Mouse (Mus musculus): ENCODE results near the gene Mpg.
A peak's percentile ranks its signal among the peaks of the same experiment; 100 is the strongest.

The Mpg gene

DNA sequence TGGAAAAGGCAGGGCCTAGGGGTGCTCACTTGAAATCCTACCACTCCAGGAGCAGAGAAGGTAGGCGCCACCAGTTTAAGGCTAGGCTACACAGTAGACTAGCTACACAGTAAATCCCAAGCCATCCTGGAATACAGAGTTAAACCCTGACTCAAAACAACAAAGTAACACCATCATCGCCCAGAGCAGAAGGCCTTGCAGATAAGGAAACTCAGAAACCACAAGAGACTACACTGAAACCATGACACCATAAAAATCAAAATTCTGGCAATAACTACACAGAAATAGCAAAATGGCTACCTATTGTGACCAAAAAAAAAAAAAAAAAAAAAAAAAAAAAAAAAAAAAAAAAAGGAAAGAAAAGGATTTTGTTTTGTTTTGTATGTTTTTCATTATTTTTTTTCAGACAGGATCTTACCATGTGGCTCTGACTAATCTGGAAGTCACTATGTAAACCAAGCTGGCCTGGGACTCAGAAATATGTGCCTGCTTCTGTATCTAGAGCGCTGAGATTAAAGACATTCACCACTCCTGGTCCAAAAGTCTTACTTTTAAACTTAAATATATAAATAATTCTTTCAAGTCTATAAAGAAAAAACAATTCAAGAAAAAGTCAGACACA lies 38.9 kb downstream of the Mpg start:
- no peak for DNase-seq

DNA sequence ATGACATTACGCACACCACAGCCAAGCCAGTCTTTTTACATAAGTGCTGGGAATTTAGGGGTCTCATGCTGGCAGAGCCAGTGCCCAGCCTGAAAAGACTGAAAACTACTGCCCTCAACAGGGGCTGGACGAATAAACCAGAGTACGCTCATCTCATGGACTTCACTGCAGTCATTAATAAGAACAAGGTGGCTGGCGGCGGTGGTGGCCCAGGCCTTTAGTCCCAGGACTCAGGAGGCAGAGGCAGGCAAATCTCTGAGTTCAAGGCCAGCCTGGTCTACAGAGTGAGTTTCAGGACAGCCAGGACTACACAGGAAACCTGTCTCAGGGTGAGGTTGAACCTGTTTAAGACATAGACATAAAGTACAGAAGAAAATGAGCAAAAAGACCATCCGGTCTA lies 39.9 kb downstream of the Mpg start:
- no peak for DNase-seq

DNA sequence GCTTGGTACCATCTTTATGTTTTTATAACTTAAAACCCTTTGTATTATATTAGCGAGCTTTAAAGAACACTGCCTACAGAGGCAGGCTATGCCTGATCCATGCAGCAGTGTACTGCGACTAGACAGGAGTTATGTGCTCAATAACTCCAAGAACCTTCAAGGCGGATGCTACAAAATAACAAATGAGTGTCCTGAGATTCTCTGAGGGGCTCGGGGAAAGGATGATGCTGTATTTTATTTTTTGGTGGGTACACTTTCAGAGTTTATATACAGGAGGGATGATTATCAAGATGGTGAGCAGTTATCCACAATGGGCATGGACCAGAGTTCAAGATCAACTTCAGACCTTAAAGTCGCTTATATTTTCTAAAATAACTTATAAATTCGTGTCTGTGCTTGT lies 40.5 kb downstream of the Mpg start:
- DNase-seq = no peak

DNA sequence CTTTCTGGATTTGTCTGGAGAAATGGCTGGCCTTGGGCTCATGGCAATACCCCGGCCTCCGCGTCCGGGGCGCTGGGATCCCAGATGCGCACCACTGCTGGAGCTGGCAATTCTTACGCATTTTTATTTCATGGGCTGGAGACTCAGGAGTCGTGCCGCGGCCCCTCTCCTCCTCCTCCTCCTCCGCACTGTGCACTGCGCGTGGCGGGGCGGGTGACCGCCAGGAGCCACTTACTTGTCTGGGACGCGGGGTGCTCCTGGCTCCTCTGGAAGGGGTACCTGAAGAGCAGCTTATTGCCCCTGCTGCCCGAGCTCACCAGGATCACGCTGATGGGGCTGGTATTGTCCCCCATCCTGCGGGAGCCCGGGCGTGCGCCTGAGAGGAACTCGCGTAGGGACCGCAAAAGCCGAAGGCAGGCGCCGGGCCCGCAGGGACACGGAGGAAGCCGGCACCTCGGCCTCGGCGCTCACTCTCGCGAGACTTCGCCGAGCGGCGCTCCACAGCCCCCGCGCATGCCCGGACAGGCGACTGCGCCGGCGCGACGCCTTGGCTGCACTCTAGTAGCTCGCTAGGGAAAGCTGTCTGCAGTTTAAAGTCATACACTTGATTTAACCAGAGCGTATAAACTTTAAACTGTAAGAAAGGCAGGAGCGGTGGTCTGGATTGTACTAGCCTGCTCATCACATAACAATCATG lies 41.0 kb downstream of the Mpg start, which contains the start of gene Nprl3:
Nprl3 (minus strand) TSS at position 520 of the 697 bp plus-strand sequence.
- DNase-seq = peak; percentile 96

DNA sequence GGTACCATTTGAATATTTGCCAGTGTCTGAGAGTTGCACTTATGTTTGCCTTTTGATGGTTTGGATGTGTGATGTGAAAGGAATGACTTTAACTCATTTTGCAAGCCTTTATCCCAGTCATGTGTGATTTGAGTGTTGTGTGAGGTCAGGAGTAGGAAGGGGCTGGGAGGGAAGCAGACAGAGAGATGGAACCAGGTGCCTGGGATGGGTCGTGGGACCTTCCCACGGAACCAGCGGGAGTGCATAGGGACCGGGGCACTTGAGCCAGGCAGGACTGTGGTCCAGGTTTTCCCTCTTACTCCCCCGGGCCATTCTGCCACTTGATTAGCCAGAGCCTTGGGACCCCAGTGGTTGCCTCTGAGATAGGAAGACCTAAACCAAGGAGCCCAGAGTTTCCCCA lies 41.7 kb downstream of the Mpg start:
- DNase-seq = no peak

DNA sequence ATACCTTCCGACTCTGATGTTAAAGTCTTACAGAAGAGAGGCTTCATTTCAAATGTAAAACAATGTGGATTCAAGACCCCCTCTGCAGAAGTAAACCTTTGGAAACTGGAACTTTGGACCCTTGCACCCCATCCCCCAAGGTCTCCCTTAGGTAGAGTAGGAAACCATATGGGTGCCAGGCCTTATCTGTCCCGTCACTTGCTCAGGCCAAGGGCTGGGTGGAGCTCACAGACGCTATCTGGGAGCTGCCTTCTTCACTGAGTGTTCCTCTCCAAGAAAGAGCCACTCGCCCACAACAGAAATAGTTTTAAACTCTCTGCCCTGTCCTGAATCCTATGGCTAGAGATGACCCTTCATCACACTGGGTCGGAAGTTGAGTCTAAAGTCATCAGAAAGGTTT lies 42.6 kb downstream of the Mpg start:
- no peak for DNase-seq

DNA sequence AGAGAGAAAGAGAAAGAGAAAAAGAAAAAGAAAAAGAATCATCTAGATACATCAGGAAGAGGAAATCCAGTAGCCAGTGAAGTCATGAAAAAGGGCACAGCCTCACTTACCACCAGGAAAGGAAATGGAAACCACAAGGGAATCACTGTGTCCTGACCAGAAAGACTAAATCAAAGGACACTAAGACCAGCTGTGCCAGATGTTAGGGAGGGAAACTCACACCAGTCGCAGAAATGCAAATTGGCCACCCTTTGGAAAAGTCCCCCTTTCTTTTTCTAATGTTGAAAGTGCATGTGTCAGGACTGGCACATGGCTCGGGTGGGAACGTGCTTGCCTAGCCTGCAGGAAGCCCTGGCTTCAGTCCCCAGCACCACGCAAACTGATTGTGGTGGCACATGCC lies 44.9 kb downstream of the Mpg start:
- DNase-seq = no peak

DNA sequence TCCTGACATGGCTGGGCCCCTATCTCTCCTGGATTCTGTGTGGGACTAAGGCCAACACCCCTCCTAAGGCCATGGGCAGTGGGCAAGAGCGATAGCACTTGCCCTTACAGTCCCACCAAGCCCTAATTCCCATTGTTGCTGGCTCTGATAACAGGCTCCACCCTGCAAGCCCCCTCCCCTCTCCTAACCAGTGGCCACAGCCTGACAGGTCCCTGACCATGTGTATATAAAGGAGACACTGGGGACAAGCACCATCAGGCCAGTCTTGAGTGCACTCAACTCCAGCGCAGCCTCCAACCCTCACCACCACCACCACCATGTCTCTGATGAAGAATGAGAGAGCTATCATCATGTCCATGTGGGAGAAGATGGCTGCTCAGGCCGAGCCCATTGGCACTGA lies 50.0 kb downstream of the Mpg start, which contains the start of gene Hba-x:
Hba-x (plus strand) TSS at position 54 of the 400 bp plus-strand sequence.
- no peak for DNase-seq

DNA sequence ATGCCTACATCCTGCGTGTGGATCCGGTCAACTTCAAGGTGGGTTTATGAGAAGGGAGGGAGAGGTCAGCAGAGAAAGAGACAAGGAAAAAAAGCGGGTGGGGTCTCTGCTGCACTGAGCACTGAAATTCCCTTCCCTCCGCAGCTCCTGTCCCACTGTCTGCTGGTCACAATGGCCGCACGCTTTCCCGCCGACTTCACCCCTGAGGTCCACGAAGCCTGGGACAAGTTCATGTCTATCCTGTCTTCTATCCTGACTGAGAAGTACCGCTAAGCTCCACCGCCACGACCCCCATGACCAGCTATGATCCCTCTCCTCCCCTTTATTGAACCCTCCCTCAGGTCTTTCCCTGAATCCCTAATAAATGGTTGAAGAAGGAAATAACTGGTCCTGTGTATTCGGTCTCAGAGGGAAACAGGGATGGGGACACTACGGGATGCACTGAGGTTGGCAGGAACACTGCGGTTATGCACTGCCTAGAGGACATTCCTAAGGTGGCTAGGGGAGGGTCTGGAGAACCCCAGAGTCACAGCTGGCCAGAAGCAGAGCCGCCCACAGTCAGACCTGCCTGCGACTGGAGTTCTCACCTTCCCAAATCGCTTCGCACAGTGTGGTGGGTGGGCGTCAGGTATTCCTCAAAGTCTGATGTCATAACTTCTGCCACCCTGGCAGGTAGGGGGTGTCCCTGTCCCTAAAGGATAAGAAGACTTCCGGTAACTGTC lies 51.6 kb downstream of the Mpg start:
- DNase-seq = no peak

DNA sequence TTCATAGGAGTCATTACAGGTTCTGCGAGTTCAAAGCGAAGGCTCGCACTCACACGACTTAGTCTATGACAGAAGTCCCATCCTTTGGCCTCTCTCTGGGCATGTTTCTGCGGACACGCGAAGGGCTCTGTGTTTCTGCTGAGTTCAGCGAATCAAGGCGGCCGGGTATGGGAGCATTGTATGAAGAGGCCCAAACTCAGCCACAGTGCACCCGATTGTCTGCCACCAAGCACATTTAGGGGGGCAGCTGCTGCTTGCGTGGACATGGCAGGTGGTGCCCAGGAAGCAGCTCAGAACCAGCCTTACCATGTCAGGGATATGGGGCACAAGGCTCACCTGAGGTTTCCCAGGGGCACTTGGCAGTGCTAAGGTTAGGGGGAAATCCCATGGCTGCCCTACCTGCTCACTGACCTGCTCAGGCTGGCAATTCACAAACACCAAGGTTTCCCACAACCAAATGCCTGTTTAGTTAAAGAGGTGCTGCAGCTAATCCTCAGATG lies 52.2 kb downstream of the Mpg start:
- DNase-seq = no peak

DNA sequence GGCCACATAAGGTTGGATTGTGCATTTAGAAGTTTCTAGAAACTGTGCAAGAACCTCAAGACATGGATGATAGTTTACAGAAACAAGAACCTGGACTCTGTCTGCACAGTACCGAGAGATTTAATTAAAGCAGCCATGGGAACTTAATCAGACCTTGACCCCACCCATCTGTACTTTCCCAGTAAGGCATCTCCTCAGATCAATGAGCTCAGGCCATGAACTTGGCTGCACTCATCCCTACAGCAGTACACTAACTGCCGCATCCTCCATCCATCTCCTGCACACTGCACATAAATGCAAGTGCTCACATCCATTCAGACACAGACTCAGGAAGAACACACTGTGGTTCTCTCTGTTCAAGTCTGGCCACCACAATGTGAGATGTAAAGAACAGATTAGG lies 54.3 kb downstream of the Mpg start:
- DNase-seq = no peak

DNA sequence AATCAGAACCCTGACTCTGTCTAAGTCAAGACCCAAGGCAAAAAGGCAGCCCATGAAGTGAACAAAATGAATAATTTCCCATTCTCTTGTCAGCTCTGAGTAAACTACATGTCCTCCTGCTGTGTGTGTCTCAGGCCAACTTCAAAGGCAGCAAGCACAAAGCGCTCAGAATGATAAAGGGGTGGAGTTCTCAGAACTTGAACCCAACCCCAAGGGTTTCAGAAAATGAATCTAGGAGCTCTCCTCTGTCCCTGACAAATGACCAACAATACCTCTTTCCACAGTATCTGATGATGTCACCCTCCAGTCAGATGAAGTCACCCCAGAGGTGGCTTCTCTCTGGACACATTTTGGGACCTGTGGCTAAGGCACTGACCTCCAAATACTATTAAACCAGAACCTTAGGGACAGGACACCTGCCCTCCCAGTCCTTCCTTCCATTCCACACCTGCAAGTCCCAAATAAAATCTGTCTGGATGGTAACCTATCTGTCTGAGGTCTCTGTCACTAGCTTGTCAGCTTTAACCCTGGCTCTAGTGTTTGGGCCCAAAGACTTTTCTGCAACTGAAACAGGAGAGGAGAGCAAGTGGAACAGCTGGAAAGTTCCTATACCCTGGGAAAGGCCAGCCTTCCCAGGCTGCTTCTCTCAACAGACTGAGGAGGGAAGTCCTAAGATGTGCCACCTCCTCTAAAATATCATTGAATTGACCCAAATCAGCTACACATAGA lies 55.3 kb downstream of the Mpg start:
- no peak for DNase-seq

Data from right cerebral cortex, adult 18-20 months (tissue).